Mouse (Mus musculus): Measurements from ENCODE around the gene Ttc13.

Ttc13 gene

DNA sequence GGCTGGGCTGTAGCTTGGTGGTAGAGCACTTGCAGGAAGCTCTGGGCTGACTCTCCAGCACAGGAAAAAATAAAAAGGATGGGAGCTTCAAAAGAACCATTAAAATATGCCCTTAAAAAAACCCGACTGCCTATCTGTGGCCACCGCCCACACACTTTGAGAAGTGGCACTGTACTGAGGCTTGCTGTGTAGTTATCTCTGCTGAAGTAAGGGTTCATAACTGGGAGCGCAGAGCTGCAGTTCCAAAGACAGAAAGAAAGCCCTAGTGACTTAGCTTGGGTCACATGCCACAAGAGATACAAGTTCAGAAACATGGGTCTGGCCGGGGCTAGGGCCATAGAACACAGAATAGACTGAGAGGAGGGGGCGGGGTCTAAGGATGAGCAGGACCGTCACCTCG, 63.8 kb downstream of the Ttc13 start:
- DNase-seq (ENCODE audit: low read depth, low spot score), result no peak

DNA sequence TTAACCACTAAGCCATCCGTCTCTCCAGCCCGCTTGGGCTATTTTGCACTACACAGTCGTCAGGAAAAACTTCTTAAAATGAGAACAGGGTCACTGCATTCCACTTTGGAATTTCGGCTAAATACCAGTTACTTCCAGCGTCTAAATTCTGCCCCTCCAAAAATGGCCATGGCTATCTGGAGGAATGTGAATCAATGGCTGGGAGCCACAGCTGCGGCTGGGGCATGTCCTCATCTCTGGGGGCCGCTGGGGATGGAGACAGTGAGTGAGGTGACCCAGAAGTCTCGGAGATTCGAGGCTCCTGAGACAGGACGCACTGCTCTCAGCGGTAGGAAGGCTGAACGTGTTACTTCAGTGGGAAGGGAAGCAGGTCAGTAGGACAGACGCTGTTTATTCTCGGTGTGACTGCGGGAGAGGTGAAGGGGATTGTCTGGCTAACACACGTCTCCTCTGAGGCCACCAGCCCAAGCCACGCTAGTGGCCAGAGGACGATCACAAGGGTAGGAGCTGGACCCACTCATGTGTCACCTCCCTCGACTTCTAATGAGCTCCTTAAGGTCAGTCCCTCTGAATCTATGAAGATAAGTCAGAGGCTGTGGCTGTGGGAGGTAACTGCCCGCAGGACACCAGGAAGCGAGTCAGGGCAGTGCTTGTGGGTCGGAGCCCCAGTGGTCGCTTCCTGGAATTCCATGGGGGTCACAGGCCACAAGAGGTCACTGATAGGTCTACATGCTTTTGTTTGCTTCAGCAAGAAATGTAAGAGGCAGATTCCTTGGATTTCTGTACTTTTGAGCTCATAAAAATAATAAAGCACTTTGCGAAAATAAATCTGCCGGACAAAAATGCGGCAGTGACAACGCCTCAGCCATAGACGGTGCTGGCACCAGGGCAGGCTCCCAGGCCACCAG, 68.0 kb downstream of the Ttc13 start:
- DNase-seq (ENCODE audit: low read depth, low spot score), result no peak

DNA sequence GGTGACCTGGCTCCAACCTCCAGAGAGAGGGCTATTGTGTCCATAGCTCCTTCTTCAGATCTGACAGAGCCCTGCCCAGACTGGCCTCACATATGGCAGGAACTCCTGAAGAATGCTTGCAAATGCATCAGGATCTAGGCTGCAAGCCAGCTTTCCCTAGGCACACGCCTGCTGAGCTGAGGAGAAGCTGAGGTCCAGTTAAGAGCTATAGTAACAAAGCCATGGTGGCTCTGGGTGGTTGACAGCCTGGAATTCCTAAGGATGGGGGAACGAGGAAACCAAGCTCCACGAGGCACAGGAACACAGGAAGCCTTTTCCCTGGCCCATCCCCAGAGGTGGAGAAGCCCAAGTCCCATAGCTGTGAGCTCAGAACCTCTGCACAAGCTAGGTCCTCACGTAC, 69.2 kb downstream of the Ttc13 start:
- no peak for DNase-seq (ENCODE audit: low read depth, low spot score)

DNA sequence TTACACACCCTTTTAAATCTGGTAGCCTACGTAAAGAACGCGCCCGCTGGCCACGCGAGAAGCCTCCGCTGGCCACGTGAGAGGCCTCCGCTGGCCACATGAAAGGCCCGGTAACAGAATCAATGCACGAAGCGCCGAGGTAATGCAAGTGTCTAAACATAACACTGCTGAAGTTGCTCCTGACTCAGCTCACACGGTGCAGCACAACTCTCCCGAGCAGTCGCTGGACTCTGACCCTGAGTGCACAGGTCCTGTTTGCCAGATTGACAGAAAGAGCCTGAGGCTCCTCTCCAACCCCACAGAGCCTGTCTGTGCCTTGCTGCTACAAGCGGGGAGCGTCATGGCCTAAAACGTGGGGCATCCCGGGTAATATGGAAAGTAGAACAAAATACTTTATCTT, 70.0 kb downstream of the Ttc13 start:
- no peak for DNase-seq (ENCODE audit: low read depth, low spot score)

DNA sequence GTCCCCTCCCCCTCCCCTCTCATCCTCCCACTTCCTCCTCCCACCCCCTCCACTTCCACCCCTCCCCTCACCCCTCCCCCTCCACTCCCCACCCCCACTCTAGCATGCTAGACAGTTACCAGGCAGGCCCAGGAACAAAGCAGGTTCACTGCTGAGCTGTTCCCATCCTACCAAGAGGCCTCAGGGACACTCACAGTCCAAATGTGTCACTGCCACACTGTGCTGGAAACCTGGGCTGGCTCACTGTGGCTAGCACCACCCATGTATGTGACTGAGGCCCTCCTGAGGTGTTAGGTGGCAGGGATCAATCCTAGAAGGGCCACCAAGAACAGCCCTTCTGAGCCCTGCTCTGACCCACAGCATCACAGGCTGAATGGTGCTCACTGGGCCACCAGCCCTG, 73.5 kb downstream of the Ttc13 start:
- DNase-seq (ENCODE audit: low read depth, low spot score), result no peak

DNA sequence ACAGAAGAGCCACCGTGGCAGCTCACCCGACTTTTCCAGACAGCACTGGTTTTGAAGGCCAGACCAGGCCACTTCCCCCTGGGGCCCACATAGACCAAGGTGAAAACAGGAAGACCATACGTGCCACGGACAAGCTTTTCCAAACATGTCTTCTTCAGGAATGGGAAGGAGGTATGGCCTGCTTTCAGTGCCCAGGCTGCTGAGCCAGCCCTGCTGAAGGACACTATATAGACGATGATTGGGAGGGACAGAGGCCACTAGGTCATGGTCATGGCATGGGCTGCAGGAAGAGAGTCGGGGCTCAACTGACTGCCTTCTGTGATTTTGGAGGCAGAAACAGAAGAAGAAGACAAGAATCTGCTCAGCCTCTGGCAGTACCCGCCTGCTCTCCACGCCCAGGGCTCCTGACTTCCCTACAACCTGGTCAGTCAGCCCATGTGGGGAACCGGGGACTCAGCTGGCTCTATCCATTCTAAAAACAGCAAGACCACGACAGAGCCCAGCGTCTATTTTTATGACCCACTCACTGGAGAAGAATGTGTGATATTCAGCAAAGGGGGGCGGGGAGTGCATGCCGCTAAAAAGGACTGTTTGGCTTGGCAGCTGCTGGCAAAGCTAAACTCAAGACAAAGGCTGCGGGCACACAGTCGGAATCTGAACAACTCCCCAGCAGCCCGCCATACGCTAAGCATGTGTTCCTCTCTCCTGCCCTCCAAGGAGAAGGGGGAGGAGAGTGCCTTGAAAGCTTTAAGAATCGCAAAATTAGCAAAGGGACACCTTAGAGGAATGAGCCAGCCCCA, 78.0 kb downstream of the Ttc13 start:
- DNase-seq (ENCODE audit: low read depth, low spot score), result no peak

DNA sequence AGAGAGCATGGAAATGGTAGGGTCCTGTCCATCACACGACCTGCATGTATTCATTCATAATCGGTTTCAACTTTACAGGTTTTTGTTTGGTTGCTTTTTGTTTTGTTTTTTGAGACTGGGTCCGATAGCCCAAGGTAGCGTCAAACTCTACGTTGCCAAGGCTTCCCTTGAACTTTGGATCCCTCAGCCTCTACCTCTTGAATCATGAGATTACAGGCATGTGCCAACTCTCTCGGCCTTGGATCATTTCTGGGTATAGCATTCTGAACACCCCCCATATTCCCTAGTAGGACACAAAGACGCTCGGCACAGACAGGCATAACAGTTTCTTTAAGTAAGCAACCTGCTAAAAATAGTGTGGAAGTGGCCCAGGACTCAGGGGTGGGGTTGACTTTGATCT, 80.2 kb downstream of the Ttc13 start:
- DNase-seq (ENCODE audit: low read depth, low spot score), result no peak

DNA sequence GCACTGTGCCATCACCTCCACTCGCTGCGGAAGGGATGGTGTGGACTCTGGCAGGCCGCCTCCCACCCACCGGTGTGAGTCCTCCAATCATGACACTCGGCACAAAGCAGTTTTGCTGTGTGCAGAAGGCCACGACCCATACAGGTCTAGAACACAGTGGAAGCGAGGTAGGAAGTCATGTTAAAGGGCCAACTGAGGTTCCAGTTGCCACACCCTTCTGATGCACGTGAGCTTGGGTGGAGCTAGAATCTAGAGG, 86.6 kb downstream of the Ttc13 start:
- DNase-seq (ENCODE audit: low read depth, low spot score), result no peak

DNA sequence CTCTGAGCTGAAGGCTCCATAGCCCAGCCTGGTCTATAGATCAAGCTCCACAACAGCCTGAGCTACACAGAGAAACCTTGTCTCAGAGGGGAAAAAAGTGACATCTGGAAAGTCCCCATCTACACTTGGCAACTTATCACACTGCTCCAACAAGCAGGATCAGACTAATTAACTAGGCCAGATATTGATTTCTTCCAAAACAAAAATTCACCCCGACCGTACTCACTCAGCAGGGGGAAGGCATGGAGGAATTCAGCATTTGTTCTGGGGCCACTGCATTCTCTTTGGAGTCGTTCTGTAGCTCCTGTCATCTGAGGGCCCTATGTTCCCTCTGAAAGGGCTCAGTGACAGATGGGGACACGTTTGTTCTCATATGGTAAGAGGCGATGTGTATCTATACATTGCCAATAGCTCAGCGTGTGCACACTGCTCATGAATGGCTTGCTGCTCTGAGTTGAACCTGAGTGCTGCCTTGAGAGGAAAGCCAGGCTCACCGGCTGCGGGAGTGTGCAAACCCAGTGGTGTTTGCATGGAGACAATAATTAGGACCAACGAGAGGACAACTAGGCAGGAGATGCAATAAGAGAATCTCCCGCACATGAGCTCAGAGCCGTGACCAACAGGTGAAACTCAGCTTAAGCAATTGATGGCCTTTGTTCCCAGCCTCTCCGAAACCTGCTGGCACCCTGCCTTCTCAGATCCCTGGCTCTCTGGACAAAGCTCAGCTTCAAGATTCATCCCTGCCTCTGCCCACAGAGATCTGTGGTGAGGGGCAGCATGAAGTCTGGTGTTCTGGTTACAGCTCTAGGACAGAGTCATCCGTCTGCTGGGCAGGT, 87.2 kb downstream of the Ttc13 start:
- no peak for DNase-seq (ENCODE audit: low read depth, low spot score)

DNA sequence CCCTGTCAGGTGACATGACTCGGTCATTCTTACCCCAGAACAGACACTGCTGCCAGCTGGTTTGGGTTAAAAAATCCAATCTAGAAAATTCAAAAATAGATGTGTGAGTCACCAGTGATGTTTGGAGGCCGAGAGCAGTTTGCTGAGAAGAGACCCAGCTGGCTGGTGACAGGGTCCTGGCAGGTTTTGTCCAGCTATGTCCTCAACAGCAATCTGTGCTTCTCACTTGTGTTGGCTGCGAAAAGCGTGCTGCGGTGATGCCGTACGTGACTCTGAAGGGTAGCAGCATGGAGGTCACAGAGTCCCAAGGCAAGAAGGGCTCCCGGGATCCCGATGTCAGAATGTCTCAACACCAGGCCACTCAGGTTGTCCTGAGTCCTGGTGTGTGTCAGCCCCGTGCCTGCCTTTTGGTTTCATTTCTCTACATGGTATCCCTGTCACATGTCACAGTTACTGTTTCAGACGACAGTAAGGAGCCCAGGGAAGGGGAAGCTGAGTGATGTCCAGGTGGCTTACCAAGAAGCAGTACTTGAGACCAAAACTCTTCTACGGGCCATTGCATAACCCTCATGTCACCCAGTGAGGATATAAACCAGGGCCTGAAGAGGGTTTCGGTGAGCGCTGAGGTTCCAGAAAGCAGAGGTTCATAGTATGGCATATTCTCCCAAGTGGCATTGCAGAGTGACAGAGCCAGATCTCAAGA, 88.6 kb downstream of the Ttc13 start:
- DNase-seq (ENCODE audit: low read depth, low spot score), result no peak

DNA sequence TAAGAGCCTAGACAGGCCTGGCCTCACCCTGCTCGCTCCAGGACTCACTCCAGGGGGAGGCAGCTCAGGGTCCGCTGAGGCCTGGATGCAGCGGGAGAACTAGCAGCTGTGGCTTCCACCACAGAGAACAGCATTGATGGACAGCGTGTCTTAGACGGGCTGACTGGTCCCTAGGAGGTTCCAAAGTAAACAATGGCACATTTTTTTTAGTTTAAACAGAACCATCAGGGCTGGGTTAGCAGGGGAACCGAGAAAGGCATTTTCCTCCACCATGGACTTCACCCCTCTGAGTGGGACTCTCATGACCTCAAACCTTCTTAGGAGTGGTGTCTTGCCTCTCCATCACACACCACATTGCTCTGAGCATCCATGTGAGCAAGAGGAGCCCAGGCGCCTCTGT, 89.8 kb downstream of the Ttc13 start:
- DNase-seq (ENCODE audit: low read depth, low spot score), result no peak

DNA sequence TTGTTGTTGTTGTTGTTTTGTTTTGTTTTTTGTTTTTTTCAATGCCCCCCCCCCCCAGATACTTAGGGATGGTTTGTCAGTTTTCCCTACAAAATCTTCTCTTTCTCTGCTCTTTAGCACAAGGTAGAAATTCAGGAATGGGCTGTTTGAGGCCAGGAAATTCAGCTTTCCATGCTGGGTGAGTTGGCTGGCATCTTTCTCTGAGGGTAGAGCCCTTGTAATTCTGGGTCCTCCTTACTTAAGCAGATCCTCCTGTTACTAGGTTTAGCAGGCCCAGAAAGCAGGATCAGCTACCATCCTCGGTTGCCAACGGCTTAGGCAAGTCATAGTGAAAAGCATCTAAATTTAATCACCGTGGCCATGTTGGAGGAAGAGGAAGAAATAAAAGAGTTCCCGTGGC, 90.9 kb downstream of the Ttc13 start:
- no peak for DNase-seq (ENCODE audit: low read depth, low spot score)

DNA sequence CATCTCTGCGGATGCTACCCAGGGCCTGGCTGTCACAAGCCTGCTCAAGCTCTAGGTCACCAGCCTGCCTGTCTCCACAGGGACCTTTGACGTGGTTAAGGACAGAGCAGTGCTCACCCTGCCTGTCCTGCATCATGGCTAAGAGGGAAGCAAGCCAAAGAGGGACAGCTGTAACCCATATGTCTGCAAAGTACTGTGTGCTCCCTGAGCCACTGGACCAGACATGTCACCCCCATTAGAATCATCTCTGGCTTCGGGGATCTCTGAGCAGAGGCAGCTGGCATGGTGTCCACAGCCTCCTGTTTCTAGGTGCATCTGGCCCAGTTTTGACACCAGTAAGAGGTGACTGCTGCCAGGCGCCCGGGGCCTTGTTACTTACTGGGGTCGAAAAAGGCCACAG, 91.3 kb downstream of the Ttc13 start:
- no peak for DNase-seq (ENCODE audit: low read depth, low spot score)

DNA sequence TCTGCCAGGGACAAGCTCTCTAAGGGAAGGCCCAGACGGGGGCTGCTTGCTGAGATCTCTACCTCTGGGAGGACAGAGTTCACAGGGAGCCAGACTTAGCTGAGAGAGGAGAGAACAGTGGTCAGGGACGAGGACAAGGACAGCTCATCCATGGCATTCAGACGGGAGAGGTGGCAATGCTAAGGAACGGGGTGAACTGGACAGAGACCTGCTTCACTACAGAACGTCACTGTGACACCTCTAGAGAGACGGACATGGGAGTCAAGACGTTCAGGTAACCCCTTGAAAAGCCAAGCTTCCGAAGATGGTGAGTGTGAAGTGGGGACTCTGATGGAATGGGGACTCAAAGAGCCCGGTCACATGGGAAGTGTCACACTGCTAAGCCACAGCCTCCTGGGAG, 95.5 kb downstream of the Ttc13 start:
- DNase-seq (ENCODE audit: low read depth, low spot score), result no peak

Measured in retina, postnatal 7 days (tissue).